Mouse (Mus musculus) kidney, adult 18-20 months (tissue): ENCODE results near the gene Tnpo1.

ENCODE experiments used
- DNase-seq: peaks from one replicate; pipeline ENCODE4 v3.0.0; 2021

The Tnpo1 gene

GRCm38 (mm10) chr13:98926213-98926957, at the start of gene Tnpo1:
TSS of gene Tnpo1 (minus strand) at chr13:98926384.
- peak; percentile 95 for DNase-seq

GRCm38 (mm10) chr13:98972090-98972489, 45.9 kb upstream of the Tnpo1 start:
- DNase-seq: no peak

GRCm38 (mm10) chr13:98971641-98972040, 45.5 kb upstream of the Tnpo1 start:
- no peak for DNase-seq

- no peak for DNase-seq
These were observed 42.3 kb upstream of the Tnpo1 start for GRCm38 (mm10) chr13:98968517-98968916.

GRCm38 (mm10) chr13:98967942-98968341, 41.8 kb upstream of the Tnpo1 start:
- no peak for DNase-seq

- DNase-seq: no peak
These were observed 40.4 kb upstream of the Tnpo1 start for GRCm38 (mm10) chr13:98966583-98966982.

- no peak for DNase-seq
These were observed 37.4 kb upstream of the Tnpo1 start for GRCm38 (mm10) chr13:98963612-98964011.

GRCm38 (mm10) chr13:98958177-98958576, 32.0 kb upstream of the Tnpo1 start:
- no peak for DNase-seq

GRCm38 (mm10) chr13:98956209-98956608, 30.0 kb upstream of the Tnpo1 start:
- no peak for DNase-seq

- peak; percentile 69 for DNase-seq
These were observed 29.5 kb upstream of the Tnpo1 start for GRCm38 (mm10) chr13:98955676-98956075.

- peak; percentile 26 for DNase-seq
These were observed 29.0 kb upstream of the Tnpo1 start for GRCm38 (mm10) chr13:98955226-98955625.

GRCm38 (mm10) chr13:98953830-98954229, 27.6 kb upstream of the Tnpo1 start:
- DNase-seq: no peak

GRCm38 (mm10) chr13:98951951-98952350, 25.8 kb upstream of the Tnpo1 start:
- DNase-seq: no peak

- no peak for DNase-seq
These were observed 22.0 kb upstream of the Tnpo1 start for GRCm38 (mm10) chr13:98948146-98948545.

GRCm38 (mm10) chr13:98946434-98946833, 20.2 kb upstream of the Tnpo1 start:
- DNase-seq: no peak

- no peak for DNase-seq
These were observed 19.7 kb upstream of the Tnpo1 start for GRCm38 (mm10) chr13:98945908-98946307.

GRCm38 (mm10) chr13:98945381-98945780, 19.2 kb upstream of the Tnpo1 start:
- no peak for DNase-seq

GRCm38 (mm10) chr13:98944620-98945081, 18.5 kb upstream of the Tnpo1 start:
- DNase-seq: peak; percentile 53

- no peak for DNase-seq
These were observed 16.2 kb upstream of the Tnpo1 start for GRCm38 (mm10) chr13:98942360-98942759.

- peak; percentile 57 for DNase-seq
These were observed 15.7 kb upstream of the Tnpo1 start for GRCm38 (mm10) chr13:98941829-98942343.

- no peak for DNase-seq
These were observed 10.9 kb upstream of the Tnpo1 start for GRCm38 (mm10) chr13:98937108-98937507.

- DNase-seq: no peak
These were observed 2.7 kb upstream of the Tnpo1 start for GRCm38 (mm10) chr13:98928908-98929307.

GRCm38 (mm10) chr13:98926958-98927242, 716 bp upstream of the Tnpo1 start:
- DNase-seq: no peak

- peak; percentile 71 for DNase-seq
These were observed 535 bp downstream of the Tnpo1 start for GRCm38 (mm10) chr13:98925486-98926212.
